Mouse (Mus musculus) left cerebral cortex, postnatal 4 days (tissue): ENCODE results near the gene Hoxb13. TPM values are rescaled to one million over a fixed set of nuclear protein-coding genes. Genes with fewer than 3 reads are reported as not detected.

ENCODE experiments used
- DNase-seq: peaks from one replicate; pipeline ENCODE4 v3.0.0-alpha.2; 2022
- intact Hi-C: fragments of 180-260 bp; cut with DNase I; formaldehyde crosslinking; loops from one replicate; pipeline ENCODE4 v1.15.1; 2025
- total RNA-seq, 2 experiments: library from RNA; stranded (reverse); gene quantifications; 2 replicates each; pipeline ENCODE4 v1.2.3; 2021

The Hoxb13 gene
- total RNA-seq, result not detected

DNA sequence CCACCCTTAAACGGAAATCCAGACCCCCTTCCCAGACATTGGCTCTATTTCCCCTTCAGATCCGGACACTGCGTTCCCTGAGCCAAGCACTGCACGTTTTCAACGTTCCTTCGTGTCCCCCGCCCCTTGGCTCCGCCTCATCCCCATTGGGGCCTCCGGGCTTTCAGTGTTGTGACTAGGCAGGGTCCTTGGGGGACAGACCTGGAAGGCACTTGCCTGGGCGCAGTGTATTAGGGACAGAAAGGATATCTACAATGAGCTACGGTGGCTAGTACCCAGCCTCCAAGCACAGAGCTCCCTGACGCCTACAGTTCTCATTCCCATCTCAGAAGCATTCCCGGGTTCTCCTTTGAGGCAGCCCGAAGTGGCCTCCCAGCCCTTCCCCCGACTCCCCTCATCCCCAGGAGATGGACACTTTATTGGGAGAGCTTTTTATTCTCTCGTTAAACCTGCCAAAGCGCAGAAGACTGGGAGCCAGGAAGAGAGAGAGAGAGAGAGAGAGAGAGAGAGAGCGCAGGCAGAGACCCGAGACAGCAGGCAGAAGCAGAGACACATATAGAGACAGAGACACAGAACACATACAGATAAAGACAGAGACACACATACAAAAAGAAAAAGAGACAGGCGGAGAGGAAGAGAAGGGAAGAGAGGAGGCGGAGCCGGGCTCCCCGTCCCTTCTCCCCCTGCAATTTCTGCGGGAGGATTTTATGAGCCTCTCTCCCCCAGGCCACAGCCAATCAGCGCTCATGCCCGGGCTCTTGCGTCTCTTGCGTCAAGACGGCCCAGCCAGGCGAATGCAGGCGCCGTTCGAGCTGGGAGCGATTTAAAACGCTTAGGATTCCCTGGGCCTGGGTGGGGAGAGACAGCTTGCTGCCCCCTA lies at the start of gene Hoxb13:
Gene Hoxb13 (plus strand): TSS at position 796 of the 880 bp plus-strand sequence.
- no peak for DNase-seq

DNA sequence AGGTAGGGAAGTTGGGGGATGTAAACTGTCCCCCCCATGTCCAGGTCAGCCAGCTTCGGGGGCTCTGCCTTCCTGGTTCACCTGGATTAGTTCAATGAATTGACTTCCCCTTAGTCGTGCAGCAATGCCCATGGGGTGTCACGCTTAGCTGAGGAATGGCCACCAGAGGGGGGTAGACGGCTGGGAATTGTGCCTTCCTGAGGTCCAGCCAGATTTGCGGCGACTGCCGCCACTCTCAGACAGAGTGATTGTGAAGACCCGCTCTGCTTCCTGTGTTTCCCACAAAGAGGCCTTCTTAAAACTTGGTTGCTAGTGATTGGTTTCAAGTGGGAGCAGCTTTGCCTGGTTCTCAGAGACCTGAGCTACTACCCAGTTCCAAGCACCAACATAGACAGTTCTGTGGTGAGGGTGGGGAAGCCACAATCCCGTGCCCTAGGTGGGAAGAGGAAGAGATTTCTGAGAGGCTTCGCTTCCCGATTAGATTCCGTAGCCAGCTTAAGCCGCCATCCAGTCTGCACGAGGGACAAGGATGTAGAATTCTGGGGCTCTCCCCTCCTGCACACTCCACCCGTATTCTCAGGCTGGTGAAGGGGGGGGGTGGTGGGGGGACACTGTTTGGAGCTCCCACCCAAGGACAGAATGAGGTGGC lies 48.4 kb upstream of the Hoxb13 start:
- DNase-seq, result peak; percentile 73
- intact Hi-C loops, result loop anchor here (5.0 kb wide), 1 partner anchor 92 kb away; no protein-coding TSS in a partner anchor

More for the DNA sequence above, at the start of gene Hoxb13:
- intact Hi-C loops, result no loop called here

DNA sequence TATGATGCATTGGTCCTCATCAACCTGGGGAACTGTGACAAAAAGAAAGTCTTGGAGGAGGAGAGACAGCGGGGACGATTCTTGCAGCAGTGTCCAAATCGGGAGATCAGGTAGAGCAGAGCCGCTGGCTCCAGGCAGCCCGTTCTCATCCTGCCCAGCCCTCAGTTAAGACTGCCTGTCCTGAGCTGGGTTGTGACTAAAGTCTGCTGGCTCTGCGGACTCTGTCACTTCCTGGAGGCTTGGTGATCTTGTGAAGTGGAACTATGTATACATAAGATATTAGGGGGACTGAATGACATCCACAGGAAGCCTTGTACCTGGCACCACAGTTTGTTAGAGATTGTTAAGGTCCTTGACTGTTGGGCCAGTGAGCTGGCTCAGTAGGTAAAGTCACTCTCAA lies 46.6 kb upstream of the Hoxb13 start:
- DNase-seq, result no peak
- intact Hi-C loops, result loop anchor here (5.0 kb wide), 1 partner anchor 90 kb away; no protein-coding TSS in a partner anchor

DNA sequence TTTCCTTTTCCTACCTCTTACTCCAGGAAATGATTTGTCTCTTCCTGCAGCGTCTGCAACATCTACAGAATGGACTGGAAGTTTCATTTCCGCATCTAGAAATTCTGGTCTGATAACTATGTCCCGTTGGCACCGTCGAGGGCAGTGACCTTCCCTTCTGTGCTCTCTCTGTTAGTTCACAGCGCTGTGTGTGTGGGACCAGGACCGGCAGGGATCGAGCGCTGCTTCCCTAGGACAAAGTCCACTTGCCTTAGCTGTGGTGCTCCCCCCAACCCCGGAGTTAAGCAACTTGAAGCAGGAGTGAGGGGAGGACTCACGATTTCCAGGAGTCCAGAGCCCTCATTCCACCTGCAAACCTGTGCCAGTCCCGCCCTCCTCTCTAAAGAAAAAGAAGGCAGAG lies 29.3 kb upstream of the Hoxb13 start:
- no peak for DNase-seq
- intact Hi-C loops, result no loop called here

DNA sequence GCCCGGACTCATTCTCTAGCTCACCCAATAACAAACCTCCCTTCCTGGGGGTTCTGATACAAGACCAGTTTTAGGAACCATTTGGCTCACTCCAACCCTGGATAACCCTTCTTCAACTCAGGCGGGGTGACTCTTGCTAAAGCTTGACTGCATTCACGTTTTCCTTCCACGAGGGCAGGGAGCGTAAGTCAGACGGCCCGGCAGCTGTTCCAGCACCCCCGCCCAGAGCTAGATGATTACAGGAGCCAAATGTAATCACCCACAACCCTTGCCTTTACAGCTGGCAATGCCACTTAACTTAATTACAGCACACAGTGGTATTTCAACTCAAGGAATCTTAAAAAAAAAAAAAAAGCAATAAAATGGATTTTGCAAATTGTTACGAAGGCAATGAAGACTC lies 26.0 kb upstream of the Hoxb13 start:
- DNase-seq, result no peak
- intact Hi-C loops, result no loop called here

DNA sequence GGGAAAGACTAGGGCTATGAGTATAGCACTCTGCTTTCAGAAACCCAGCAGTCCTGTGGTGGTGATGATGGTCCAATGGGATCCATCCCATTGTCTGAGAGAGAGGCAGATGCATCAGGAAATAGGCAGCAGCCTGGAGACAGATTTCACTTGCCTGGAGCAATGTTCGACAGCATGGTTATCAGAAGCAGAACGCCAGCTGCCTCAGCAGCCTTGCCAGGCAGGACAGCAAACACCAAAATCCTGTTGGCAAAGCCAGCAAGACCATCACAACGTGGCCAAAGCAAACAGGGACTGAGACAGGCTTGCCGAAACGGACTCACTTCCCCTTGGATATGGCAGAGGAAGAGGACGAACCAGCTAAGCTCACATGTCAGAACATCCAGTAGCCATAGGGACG lies 25.1 kb upstream of the Hoxb13 start:
- DNase-seq, result peak; percentile 23
- intact Hi-C loops, result no loop called here

DNA sequence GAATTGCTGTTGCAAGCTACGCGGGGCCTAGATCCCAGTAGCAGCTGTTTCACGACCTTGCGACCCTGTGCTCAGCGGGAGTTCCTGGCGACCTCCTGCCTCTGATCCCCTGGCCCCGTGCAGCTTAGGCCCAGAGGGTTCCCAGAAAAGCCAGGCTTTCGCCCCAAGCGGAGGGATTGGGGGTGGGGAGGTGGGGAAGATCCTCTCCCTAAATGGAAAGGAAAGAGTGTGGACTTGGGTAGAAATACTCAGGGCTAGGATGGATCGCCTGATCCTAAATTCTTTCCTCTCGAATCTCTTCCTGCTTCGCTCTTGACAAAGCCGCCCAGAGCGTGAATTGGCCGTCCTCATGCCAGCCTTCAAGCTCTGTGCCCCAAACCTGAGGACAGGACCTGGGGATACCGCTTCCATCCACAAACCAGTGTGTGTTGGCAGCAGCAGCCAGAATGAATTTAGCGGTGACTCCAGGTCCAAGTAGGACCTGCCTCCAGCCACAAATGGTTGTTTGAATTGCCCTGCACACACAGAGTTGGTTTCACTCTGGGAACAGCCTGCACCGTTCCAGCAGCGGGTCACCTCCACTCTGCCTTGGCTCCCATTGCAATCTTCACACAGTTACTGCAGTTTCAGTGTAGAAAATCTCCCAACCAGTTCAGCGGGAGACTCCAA lies 23.3 kb upstream of the Hoxb13 start:
- DNase-seq, result no peak
- intact Hi-C loops, result no loop called here

DNA sequence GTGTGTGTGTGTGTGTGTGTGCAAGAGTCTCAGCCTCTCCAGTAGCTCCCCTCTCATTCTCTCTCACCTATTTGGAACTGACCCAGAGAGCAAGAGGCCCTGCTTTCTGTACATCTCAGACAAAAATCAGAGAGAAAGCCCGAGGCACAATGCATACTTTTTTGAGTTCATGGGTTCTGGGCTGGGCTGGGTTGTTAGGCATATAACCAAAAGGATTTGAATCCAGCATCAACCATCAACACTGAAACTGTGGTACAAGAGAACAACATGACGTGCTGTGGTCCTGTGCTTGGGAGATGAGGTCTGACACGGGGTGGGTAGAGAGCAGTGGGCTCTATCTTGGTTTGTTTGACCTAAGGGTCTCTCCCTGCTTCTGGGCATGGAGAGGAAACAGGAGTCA lies 22.5 kb upstream of the Hoxb13 start:
- intact Hi-C loops, result no loop called here
- DNase-seq, result no peak

DNA sequence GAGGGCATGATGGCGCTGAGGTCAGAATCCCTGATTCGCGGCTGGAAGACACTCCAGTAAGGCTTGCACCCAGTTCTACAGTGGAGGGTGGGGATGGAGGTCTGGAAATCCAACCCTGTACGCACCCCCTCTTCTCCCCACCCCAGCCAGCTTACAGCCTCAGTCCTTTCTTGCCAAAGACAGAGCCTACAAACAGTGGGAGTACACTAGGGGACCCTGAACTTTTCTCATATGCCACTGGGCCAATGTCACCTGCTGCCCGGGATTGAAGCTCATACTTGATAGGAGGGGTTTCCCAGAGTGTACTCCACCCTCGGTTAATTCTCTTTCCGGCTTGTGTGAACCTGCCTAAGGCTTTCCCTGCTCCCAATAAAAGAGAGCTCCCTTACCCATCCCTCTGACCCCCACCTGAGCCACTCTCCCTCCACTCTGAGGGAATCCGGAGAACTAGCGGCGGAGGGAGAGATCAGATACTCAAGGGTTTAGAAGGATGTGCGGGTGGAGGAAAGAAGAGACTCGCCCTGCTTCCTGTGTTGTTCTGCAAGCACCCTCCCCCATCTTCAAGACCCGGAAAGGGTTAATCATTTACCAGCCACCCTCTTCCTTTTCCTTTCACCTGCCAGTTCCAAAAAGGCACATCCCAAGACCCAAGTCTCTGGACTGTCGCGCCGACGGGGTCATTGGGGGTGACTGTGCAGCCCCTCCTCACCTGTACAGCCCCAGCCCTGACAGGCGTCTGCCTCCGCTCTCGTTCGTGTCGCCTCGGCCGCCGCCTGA lies 21.4 kb upstream of the Hoxb13 start:
- intact Hi-C loops, result no loop called here
- no peak for DNase-seq

DNA sequence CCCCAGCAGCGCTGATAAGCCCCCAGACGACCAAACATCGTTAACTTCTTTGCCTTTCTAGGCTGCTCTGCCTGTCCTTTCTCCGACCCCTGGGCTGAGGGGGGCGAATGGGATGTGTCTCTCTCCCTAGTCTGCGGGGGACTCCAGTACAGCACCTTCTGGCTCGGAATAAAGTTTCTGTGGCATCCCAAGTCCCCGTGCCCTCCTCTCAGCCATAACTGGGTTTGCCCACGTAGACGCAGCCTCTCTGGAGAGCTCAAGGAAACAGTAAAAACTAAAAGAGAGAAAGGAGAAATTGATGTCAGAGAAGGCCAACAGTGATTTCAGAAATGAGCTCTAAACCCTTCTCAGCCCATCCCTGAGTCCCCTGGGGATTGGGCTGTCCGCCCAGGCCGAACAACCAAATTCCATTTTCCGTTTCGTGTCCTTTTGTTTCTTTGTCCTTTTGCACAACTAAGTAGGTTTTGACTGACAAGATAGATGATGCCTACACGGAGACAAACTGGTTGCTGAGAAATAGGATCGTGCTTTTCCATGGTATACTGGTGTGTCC lies 20.8 kb upstream of the Hoxb13 start:
- intact Hi-C loops, result no loop called here
- DNase-seq, result no peak

DNA sequence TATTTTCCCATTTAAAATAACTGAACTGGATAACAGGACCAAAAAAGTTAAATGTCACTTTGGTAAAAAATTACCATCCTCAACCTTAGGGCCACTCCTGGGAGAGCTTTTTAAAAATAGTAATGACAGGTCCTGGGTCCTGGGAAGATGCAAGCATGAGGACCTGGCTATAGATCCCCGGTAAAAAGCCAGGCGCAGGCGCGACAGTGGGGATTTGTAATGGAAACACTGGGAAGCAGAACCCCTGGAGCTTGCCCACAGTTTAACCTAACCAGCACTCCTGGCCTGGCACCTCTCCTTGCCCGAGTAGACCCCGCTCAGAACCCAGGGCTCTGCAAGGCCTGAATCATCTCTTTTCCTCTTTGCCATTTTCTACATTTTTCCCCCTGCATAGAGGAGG lies 19.2 kb upstream of the Hoxb13 start:
- intact Hi-C loops, result no loop called here
- no peak for DNase-seq

DNA sequence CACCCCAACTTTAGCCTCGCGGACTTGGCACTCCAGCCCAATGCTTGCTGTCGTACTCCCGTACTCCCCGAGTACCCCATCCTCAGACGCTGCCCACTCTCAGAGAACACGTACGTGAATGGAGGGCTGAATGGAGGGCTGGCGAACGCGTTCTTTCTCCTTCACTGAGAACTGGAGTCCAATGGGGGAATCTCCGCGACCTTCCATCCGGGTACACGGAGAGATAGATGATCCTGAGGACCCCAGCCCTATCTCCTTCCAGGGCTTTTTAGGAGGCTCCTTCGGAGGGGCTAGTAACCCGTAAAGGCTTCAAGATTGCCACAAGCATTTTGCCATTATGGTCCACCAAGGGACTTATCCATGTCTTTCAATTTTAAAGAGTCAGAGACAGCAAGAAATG lies 18.6 kb upstream of the Hoxb13 start:
- intact Hi-C loops, result no loop called here

DNA sequence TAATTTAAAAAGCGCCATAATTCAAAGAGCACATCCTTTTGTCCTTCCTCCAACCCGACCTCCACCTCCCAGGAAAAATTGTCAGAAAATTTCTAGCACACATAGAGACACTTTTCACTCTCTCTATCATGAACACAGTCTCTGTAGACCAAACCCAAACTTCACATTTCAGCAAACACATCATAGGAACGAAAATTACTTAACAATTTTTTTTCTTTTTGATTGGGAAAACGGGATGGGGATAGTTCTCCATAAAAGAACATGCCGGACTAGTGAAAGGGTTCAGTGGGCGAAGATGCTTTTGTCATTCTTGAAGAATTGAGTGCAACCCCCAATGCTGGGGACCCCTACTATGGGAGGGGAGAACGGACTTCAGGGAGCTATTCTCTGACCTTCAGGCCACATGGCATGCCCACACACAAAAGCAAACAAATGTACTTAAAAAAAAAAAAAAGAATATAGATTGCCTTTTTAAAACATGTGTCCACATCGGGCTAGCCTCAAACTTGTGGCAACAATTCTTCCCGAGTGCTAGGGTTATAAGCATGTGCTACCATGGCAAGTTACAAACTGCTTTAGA lies 18.1 kb upstream of the Hoxb13 start:
- intact Hi-C loops, result no loop called here
- DNase-seq, result no peak

More for the DNA sequence above, 18.6 kb upstream of the Hoxb13 start:
- no peak for DNase-seq

DNA sequence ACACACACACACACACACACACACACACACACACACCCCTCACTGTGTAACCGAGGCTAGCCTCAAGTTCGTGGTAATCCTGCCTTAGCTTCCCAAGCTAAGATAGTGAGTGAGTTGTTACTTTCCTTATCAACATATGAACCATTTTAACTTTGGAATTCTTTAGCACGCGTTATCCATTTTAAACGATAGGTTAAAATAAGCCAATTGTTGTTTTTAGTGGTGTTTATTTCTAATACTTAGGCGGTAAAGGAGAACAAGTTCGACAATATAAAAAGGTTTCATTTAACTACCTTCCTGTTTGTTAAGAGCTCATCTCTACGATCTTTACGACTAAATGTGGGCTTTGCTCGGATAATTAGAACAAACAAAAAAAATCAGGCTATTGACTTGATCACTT lies 17.3 kb upstream of the Hoxb13 start:
- intact Hi-C loops, result no loop called here
- no peak for DNase-seq

DNA sequence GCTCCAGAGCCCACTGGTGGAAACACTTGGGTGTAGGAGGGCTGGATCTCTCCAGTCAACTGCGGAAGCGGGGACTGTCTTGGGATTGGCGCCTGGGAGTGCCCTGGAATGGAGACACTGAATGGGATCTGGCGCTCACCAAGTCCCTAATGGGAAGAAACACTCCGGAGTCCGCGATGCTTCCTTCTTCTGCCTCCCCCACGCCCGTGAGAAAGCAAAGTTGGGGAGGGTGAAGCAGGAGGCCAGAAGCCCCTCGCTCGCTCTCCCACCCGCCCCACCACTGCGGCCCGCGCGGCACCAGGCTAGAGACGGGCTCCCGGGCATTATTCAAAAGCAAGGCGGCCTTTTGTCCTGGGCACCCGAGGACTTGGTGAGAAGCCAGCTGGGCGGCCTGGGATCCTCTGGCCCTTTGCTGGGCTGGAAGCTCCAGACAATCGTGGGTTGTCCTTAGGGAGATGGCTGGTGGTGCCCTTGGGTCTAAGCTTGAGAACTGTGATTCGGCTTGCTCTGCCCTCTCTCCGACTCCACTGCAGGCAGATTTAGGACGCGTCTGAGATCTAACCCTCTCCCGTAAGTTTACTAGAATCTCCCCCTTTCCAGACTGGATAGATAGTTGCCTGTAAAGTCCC lies 16.5 kb upstream of the Hoxb13 start:
- DNase-seq, result no peak
- intact Hi-C loops, result no loop called here

DNA sequence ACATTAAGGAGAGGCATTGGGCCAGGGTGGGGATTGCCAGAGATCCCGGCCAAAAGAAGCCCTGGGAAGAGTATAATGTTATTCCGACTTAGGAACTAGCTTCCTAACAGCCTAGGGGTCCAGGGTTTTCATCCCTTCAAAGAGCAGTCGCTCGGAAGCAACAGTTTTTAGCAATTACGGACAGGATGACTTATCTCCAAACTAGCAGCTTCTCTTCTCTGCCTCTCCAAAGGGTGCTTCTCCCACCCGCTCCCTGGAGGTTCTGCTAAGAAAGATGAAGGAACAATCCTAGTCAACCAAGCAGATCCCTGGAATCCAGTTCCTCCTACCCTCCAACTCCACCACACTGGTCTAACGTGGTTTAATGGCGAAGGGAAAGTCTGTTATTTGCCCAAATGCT lies 15.8 kb upstream of the Hoxb13 start:
- intact Hi-C loops, result no loop called here
- no peak for DNase-seq

DNA sequence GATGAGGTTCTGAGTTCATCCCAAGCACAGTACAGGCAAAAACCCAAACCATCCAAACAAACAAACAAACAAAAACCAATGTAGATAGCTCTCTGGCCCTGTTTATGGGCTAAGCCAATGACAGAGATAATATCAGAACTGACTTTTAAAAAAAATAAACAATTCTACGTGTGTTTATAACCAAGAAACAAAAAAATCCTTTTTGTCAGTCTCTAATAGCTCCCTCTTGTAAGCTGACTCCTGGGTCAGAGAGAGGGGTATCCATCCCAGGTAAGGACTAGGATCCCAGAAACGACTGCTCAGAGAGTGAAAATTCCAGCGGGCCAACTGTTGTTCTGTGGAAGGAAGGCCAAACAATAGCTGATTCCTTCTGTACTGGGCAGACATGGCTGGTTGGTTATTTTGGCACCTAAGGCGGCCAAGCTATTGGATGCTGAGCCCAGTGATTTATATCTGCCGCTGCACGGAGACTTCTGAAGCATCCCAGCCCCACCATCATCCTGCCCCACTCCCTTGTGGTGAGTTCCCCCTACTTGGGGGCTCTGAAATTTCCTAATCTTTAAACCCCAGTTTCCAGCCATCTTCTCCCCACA lies 15.1 kb upstream of the Hoxb13 start:
- no peak for DNase-seq
- intact Hi-C loops, result no loop called here

DNA sequence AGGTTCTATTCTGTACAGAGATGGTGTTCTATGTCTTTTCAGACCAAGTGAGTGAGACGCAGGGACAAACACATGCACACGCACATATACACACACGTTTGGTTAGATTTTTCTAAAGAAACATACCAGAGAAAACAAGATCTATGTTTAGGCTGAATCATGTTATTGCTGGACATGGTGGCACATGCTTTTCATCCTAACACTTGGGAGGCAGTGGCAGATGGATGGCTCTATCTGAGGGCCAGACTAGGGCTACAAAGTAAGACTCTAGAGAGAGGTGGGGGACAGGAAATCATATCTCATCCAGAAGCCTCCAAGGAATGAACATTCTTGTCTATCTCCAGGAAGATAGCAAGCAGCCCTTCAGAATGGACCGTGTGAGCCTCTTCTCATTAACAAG lies 13.1 kb upstream of the Hoxb13 start:
- intact Hi-C loops, result no loop called here
- no peak for DNase-seq

DNA sequence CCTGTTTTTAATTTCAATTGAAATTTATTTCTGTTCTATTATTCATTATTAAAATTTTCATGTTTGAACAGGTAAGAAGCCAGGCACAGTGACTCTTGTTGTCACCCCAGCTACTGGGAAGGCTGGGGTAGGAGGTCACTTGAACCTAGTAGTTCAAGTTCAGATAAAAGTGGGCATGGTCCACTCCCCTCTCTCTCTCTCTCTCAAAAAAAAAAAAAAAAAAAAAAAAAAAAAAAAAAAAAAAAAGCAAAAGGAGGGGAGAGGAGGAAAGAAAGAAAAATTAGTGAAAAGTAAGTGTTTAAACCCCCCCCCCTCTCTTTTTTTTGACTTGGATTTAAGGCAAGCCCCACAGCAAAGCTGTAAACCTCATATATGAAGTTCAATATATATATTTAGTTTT lies 9.9 kb upstream of the Hoxb13 start:
- no peak for DNase-seq
- intact Hi-C loops, result no loop called here
